Mouse (Mus musculus) lung, postnatal 0 days (tissue): ENCODE measurements around the gene Btg2. TPM values are rescaled to one million over a fixed set of nuclear protein-coding genes. Genes with fewer than 3 reads are reported as not detected.

Source experiments
- ATAC-seq: fragments of 200-750 bp; cut with Nextera tagmentation; 2 replicates; pipeline ENCODE4 v1.8.0; 2017; ENCODE audit warnings: moderate library complexity
- DNase-seq: peaks from one replicate; pipeline ENCODE4 v3.0.0-alpha.2; 2016; ENCODE audit warnings: low spot score
- H3K27ac ChIP-seq: fragments of 300-500 bp; sonication (generic); 2 replicates; pipeline ENCODE4 v1.5.1; 2014; ENCODE audit warnings: antibody characterized with exemption, mild to moderate bottlenecking, low read length, mixed read lengths
- H3K27me3 ChIP-seq: fragments of 300-500 bp; sonication (generic); replicated peaks from 2 replicates; pipeline ENCODE4 v1.6.1; 2014; ENCODE audit warnings: low read length, mixed read lengths; ENCODE audit not compliant: insufficient read depth
- H3K36me3 ChIP-seq: fragments of 300-500 bp; sonication (generic); 2 replicates; pipeline ENCODE4 v1.6.1; 2014; ENCODE audit warnings: low read length, mixed read lengths; ENCODE audit not compliant: insufficient read depth
- H3K4me1 ChIP-seq: fragments of 300-500 bp; sonication (generic); 2 replicates; pipeline ENCODE4 v1.6.1; 2014; ENCODE audit warnings: antibody characterized with exemption, low read depth, low read length, mixed read lengths; ENCODE audit not compliant: insufficient read depth
- H3K4me2 ChIP-seq: fragments of 300-500 bp; sonication (generic); replicated peaks from 2 replicates; pipeline ENCODE4 v1.6.1; 2014; ENCODE audit warnings: low read depth, mild to moderate bottlenecking, low read length, moderate library complexity, mixed read lengths
- H3K4me3 ChIP-seq: fragments of 300-500 bp; sonication (generic); 2 replicates; pipeline ENCODE4 v1.5.1; 2014; ENCODE audit warnings: low read depth, low read length
- H3K9ac ChIP-seq: fragments of 300-500 bp; sonication (generic); replicated peaks from 2 replicates; pipeline ENCODE4 v1.6.1; 2014; ENCODE audit warnings: low read depth, mild to moderate bottlenecking
- H3K9me3 ChIP-seq: fragments of 300-500 bp; sonication (generic); 2 replicates; pipeline ENCODE4 v1.6.1; 2016; ENCODE audit warnings: low read length, mixed read lengths
- CTCF ChIP-seq: IDR thresholded peaks from 2 replicates; pipeline ENCODE4 v1.5.1; 2016; ENCODE audit warnings: antibody characterized with exemption, mild to moderate bottlenecking
- EP300 ChIP-seq: IDR thresholded peaks from 2 replicates; pipeline ENCODE4 v1.6.1; 2016; ENCODE audit warnings: antibody characterized with exemption, mild to moderate bottlenecking, control low read depth
- WGBS: fragments of 180-500 bp; shearing (Covaris S2); extraction: QIAGEN DNeasy Blood & Tissue Kit; methylation state at CpG from one replicate; pipeline ENCODE4 v1.1.7; 2014; 5-methylcytosine and 5-hydroxymethylcytosine counted together
- polyA plus RNA-seq: library from polyadenylated mRNA; unstranded; fragments of >200 nt; fragmentation: Nextera tagmentation; extraction: Ambion mirVana; gene quantifications from 2 replicates; pipeline ENCODE4 v1.2.1, GENCODE M21; 2015

Gene Btg2
- polyA plus RNA-seq, 1 experiment from 2014 or later, result 184 TPM

DNA sequence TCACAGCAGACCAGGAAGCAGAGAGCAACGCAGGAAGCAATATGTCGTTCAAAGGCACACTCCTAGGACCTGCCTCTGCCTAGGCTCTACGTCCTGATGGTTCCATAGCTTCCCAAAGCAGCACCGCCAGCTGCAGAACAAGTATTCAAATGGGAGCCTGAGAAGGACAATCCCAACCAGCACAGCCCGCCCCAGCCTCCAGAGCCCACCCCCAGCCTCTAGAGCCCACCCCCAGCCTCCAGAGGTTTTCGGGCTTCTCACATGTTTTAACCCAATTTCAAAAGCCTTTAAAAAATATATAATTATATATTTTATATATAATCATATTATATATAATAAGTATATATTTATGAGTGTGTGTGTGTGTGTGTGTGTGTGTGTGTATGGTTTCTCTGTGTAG, 29.4 kb downstream of the Btg2 start:
- ATAC-seq (no peak), DNase-seq (no peak)
- no peak for TF ChIP-seq CTCF
- no peak for TF ChIP-seq EP300
- no peak overlapping the region for H3K27ac ChIP-seq
- no peaks in the 10 kb centered on the region for H3K36me3 ChIP-seq
- no peak overlapping the region for H3K4me3 ChIP-seq
- no peaks in the 10 kb centered on the region for H3K4me1 ChIP-seq
- H3K27me3 ChIP-seq, result no peaks in the 10 kb centered on the region
- no peak overlapping the region for H3K4me2 ChIP-seq
- no peaks in the 10 kb centered on the region for H3K9me3 ChIP-seq
- no peak overlapping the region for H3K9ac ChIP-seq
- WGBS, result 56% methylated on average over 6 of the region's 6 CpGs

DNA sequence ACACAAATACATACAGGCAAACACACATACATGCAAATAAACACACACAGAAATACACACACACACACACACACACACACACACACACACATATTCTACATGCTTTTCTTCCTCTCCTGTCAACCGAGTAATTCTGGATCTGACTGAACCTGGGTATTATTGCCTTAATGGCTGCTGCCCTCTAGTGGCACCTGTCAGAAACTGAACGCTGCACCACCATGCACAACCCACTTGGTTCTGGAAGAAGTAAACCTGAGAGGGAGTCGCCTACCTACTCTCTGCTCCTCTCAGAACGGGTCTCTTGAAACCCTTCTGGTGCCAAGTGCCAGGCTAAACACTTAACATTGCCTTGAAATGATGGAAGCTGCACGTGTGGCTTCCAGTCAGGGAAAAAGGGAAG, 30.2 kb downstream of the Btg2 start:
- ATAC-seq, result peak; percentile 83
- TF ChIP-seq CTCF (peak; percentile 98), EP300 (no peak)

DNA sequence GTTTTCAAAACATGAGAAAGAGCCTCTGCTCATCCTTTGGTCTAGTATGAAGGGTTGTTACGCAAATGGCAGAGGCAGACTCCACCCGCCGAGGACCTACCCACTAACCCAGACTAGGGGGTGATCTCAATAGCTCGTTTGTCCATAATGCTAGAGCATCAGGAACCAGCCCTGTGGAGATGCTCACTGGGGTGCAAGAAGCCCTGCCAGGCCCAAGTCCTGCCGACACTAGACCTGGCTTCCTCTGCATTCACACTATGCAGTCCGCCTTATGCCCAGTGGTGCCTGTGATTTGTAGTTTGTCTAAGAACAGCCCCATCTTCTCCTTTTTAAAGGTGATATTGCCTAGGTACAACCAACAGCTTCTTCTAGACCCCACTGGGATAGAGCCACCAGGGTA, 31.5 kb downstream of the Btg2 start:
- H3K4me3 ChIP-seq, result no peak overlapping the region
- DNase-seq (no peak), ATAC-seq (no peak)
- H3K4me1 ChIP-seq, result no peaks in the 10 kb centered on the region
- no peak for TF ChIP-seq CTCF
- no peak for TF ChIP-seq EP300
- no peaks in the 10 kb centered on the region for H3K9me3 ChIP-seq
- WGBS, result 88% methylated on average over 6 of the region's 6 CpGs
- no peak overlapping the region for H3K27ac ChIP-seq
- no peaks in the 10 kb centered on the region for H3K27me3 ChIP-seq
- no peak overlapping the region for H3K4me2 ChIP-seq
- no peaks in the 10 kb centered on the region for H3K36me3 ChIP-seq
- no peak overlapping the region for H3K9ac ChIP-seq

More for the DNA sequence above, 30.2 kb downstream of the Btg2 start:
- no peaks in the 10 kb centered on the region for H3K9me3 ChIP-seq
- no peaks in the 10 kb centered on the region for H3K27me3 ChIP-seq
- no peak overlapping the region for H3K27ac ChIP-seq
- no peak overlapping the region for H3K9ac ChIP-seq
- no peak overlapping the region for H3K4me2 ChIP-seq
- 2% methylated on average over 5 of the region's 5 CpGs for WGBS
- no peak overlapping the region for H3K4me3 ChIP-seq
- DNase-seq, result peak; percentile 94
- H3K4me1 ChIP-seq, result no peaks in the 10 kb centered on the region
- no peaks in the 10 kb centered on the region for H3K36me3 ChIP-seq

DNA sequence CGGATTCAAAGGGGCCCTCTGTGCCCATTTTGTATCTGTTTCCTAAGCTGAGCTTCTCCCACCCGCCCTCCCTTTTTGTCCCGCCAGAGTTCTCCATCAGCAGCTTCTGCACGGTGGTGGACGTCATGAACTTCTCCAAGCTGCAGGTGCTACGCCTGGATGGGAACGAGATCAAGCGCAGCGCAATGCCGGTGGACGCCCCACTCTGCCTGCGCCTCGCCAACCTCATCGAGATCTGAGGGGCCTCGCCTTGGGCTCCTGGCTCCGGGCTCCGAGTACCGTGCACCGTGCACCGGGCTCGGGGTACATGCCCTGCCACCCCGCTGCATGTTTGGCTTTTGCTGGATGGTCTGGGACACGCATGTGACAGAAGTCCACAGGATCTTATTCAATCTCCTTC, 32.5 kb downstream of the Btg2 start:
- H3K27ac ChIP-seq, result no peak overlapping the region
- H3K36me3 ChIP-seq, result no peaks in the 10 kb centered on the region
- no peaks in the 10 kb centered on the region for H3K27me3 ChIP-seq
- no peak overlapping the region for H3K4me2 ChIP-seq
- 39% methylated on average over 22 of the region's 23 CpGs for WGBS
- no peak overlapping the region for H3K4me3 ChIP-seq
- DNase-seq (no peak), ATAC-seq (no peak)
- TF ChIP-seq EP300, result no peak
- TF ChIP-seq CTCF, result no peak
- H3K4me1 ChIP-seq, result no peaks in the 10 kb centered on the region
- H3K9ac ChIP-seq, result no peak overlapping the region
- no peaks in the 10 kb centered on the region for H3K9me3 ChIP-seq

DNA sequence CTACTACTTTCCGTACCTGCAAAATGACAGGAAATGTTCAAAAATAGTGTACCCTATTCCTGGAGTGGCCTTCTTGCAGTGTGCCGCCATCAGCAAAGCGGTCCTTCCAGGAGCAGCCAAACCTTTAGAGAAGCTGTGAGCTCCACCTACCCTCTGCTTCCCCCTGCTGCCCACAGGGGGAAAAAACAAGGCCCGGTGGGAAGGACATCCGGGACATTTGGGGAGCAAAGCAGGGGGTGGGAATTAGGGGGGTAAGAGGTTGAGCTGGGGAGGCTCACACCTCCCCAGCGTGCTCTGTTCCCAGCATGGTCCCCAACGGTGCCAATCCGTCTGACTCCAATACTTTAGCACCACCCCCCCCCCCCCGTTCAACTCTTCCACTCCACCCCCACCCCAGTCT, 32.9 kb downstream of the Btg2 start:
- WGBS, result 3% methylated on average over 9 of the region's 9 CpGs
- no peaks in the 10 kb centered on the region for H3K27me3 ChIP-seq
- H3K9me3 ChIP-seq, result no peaks in the 10 kb centered on the region
- H3K9ac ChIP-seq, result no peak overlapping the region
- peak; percentile 54 for ATAC-seq
- no peaks in the 10 kb centered on the region for H3K4me1 ChIP-seq
- H3K27ac ChIP-seq, result no peak overlapping the region
- no peak for TF ChIP-seq EP300
- peak; percentile 96 for TF ChIP-seq CTCF
- no peak overlapping the region for H3K4me2 ChIP-seq
- DNase-seq, result peak; percentile 90
- H3K4me3 ChIP-seq, result no peak overlapping the region
- H3K36me3 ChIP-seq, result no peaks in the 10 kb centered on the region

DNA sequence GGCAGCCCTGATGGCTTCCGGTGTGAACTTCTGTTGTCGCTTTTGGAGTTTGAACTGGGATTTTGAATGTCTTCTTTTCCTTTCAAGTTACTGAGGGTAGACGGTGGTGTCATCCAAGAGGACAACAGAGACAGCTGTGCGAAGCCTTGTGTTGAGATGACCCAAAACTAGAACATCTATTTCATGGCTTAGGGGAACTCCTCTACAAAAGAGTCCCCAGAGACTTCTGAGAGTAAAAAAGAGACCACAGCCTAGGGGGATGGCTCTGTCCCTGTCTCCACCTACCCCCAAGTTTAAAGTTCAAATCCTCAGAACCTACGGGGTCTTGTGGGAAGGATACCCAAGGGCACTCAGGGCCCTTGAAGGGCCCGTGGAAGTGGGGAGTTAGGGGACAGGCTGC, 34.1 kb downstream of the Btg2 start:
- H3K27ac ChIP-seq, result no peak overlapping the region
- TF ChIP-seq CTCF, result no peak
- TF ChIP-seq EP300, result no peak
- 71% methylated on average over 6 of the region's 6 CpGs for WGBS
- no peak overlapping the region for H3K9ac ChIP-seq
- H3K4me1 ChIP-seq, result no peaks in the 10 kb centered on the region; the same call in 1 of the 2 replicates
- H3K9me3 ChIP-seq, result no peaks in the 10 kb centered on the region
- no peaks in the 10 kb centered on the region for H3K36me3 ChIP-seq
- ATAC-seq (no peak), DNase-seq (no peak)
- H3K4me2 ChIP-seq, result no peak overlapping the region
- H3K4me3 ChIP-seq, result no peak overlapping the region
- H3K27me3 ChIP-seq, result no peaks in the 10 kb centered on the region

DNA sequence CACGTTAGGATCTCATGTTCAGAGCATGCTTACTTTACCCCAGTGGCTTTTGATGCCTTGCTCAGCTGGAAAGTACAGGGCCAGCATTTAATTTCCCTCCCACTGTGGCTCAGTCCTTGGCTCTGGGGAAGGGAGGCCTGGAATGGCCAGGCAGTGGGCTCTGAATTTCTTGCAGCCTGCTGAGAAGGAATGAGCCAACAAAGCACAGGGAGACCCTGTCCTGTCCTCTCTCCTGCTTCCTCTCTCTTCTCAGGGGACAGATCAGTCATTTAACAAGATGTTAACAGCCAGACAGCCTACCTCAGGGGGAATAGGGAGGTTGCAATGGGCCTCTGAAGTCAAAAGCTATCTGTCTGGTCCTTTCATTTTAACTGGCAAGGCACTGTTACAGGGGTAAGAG, 36.6 kb downstream of the Btg2 start:
- DNase-seq, result no peak
- Histone ChIP-seq H3K27me3 (no peaks in the 10 kb centered on the region), H3K4me1 (no peaks in the 10 kb centered on the region; the same call in 1 of the 2 replicates), H3K4me2 (no peak overlapping the region), H3K36me3 (no peaks in the 10 kb centered on the region), H3K9ac (no peak overlapping the region), H3K27ac (no peak overlapping the region), H3K9me3 (no peaks in the 10 kb centered on the region), H3K4me3 (no peak overlapping the region)
- ATAC-seq, result no peak
- WGBS, result 57% methylated on average over 1 of the region's 1 CpGs
- TF ChIP-seq EP300, result no peak
- TF ChIP-seq CTCF, result no peak
